Mouse (Mus musculus) MN1 (cell line): ENCODE results near the gene Hgd.

Experiments
- DNase-seq: peaks from one replicate; pipeline ENCODE4 v3.0.0-alpha.2; 2016; ENCODE audit warnings: low spot score

The Hgd gene

DNA sequence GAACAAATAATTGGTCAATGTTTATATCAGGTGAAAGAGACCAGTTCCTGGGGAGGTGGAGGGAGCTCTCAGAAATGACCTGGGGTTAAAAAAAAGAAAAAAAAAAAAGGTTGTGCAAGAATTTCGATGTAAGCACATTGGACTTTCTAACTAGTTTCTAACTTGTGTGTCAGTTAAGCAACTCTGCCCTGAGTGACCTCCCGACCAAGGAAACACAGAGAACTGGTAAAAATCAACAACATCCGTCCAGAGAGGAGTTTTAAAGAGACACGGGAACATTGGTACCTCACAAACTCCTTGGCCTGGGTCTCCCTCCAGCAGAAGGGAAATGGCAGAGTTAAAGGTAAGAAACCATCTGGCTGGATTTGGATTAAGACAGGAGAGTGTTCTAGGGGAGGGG, at the start of gene Hgd:
Hgd (plus strand) TSS at position 160 of the 400 bp plus-strand sequence.
- no peak for DNase-seq

DNA sequence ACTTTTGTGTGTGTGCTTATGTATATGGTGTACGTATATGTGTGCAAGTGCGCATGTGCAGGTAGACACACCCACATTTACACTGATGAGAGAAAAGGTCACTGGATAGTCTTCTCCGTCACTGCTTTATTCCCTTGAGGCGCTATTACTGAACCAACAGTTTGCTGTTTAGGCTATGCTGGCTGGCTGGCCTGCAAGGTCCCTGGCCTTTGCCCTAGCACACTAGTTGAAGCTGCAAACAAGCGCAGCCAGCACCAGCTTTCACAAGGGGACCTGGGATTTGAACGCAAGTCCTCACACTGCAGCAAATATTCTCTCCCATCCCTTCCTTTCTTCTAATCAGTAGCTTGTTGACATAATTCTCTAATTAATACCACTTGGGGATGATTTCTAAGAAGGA, 49.8 kb upstream of the Hgd start:
- no peak for DNase-seq

DNA sequence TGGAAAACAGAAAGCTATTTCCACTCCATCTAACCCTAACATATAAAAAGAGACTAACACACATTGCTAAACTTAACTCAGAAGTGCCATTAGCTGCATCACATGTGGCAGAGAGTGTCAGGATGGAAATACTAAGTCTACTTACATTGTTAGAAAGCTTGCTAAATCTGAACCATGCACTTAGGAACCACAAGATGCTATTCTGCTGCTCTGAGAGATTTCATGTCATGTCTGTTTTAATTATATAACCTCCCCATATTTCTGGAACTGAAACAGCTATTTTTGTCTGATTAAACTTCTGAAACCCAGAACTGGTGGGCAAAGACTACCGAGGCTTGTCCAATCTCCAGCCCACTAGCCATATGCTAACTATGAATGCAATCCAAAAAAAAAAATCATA, 47.9 kb upstream of the Hgd start:
- DNase-seq: no peak

DNA sequence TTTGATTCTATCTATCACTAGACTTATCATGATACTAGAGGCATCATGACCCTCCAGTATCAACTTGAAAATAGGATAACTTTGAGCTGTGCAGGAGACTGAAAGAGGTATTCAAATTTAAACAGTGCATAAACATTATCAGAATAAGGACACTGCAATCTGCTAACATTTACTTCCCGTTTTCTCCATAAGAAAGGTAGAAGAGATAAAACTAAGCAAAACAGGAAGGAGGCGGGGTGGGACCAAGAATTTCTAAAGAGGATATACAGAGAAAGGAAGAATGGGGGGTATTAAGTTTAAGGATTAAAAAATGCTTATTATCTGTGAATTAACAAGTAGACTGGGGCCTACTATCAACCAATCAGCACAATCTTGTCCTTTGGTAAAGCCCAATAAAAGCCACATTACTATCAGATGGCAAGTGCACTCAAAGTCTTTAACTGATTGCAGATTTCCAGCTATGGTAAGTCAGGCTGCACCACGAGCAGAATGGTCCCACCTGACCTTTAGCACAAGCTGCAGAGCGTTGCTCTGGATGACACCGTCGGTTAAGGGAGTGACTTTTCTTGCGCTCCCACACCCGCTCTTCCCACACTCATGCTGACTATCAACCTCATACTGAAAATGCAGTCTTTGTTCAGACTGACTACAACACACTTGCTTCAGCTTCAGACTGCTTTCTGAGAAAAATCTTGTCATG, 46.4 kb upstream of the Hgd start:
- DNase-seq: no peak

DNA sequence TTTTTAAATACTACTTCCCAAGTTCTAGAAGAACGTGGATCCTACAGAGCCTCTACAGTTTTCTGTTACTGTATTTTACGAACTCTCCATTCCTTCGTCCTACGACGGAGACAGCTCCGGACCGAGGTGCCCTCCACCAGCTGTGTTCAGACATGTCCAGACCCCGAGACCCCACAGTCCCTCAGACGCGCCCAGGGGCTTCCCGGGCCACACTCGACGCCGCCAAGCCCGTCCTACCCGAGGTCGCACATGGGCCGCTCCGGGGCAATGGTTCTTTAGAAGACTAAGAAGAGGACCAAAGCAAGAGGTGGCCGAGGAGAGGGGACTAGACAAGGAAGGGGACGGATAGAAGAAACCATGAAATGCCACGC, 40.7 kb upstream of the Hgd start:
- DNase-seq: no peak

DNA sequence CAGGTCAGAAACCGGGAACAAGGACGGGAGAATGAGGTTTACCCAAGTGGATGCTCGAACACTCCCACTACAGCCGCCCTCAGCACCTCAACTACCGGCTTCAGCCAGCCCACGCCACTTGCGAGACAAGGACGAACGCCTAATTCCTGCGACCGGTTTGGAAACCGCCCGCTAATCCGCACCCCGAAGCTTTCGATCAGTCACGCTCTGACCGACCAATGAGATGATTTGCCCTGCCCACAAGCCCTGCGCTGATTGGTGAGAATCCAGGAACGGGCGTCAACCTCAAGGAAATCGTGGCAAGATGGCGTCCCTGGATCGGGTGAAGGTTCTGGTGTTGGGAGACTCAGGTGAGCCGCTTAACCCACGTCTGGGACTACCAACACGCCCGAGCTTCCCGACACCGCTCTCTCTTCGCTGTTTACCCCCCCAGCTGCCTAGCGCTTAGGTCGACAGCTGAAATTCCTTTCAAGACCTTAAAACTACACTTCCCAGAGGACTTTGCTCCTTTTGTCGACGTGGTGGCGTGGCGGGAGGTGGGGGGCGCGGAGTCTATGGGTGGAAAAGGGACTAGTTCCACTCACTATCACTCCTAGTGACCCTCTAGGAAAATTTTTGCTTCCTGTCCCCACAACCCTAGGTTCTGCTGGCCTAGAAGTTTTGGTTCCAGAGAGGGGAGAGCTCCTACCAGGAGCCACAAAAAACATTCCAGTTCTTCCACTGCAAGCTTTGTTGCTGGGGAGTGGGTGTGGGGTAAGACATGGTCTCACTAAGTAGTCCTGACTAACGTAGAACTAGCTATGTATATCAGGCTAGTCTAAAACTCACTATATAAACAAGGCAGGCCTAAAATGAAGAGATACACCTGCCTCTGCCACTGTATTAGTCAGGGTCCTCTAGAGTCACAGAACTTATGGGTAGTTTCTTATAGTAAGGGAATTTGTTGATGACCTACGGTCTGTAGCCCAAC, 40.1 kb upstream of the Hgd start, which contains the start of the genes Gtf2e1 and Rabl3:
Gtf2e1 (minus strand) TSS at position 179 of the 970 bp plus-strand sequence.
Rabl3 (plus strand) TSS at position 275 of the 970 bp plus-strand sequence.
- peak; percentile 97 for DNase-seq

DNA sequence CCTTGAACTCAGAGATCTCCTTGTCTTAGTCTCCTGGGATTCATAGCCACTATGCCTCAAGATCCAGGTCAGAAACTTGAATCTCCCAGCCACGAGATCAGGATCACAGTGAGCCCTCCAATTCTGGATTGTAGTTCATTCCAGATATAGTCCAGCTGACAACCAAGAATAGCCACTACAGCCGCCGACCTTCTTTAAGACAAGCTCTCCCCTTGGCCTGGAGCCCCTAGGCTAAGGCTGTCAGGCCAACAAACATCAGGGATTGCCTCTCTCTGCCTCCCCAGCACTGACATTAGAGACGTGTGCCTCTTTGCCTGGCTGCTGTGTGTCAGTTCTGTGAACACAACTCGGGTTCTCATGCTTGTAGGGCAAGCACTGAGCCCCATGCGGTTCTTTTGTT, 39.2 kb upstream of the Hgd start:
- DNase-seq: no peak

DNA sequence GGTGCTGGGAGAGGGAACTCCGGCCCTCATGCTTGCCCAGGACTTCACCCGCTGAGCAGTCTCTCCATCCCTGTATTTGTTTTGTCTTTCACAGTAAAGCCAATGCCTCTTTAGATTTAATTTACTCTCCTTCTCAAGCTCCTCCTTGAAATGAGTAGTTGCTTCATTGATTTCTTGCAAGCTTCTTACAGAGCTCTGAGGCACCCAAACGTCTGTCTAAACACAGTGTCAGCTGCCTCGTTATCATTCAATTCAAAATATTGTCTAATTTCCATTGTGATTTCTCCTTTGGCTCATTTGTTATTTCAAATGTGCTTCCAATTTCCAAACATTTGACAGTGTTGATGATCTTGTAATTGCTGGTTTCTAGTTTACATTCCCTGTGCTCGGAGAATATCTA, 33.6 kb upstream of the Hgd start:
- no peak for DNase-seq

DNA sequence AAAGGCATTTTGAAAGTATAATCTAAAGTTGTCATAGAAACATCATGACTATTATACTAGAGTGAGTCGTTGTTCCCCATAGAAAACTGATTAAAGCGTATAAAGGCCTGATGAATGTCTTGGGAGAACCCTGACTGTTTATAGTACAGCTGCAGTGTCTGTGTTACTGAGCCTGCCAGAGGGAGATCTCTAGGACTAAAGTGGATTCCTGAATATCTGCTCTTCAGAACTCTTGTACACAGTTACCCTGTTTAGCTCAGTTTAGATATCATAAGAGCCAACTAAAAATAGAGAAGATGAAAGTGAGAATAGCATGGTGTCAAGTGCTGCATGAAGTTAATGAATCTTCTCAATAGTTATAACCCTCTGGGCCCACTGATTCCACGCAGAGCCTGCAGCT, 29.7 kb upstream of the Hgd start:
- DNase-seq: no peak

DNA sequence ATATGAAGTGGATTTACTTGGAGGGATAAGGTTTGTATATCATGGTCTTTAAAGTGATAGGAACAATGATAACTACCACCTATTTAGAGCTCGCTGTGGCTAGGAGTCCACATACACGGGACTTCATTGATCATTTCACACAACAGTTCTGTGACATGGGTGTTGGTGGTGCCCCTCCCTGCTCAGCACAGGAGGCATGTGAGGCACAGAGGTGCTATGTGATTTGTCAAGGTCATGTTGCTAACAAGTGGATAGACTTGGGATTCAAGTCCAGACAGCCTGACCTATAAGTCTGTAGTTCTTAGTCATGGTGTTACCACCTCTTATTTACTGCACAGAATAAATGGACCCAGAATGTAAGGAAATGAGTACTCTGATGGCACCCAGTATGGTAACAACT, 29.0 kb upstream of the Hgd start:
- no peak for DNase-seq

DNA sequence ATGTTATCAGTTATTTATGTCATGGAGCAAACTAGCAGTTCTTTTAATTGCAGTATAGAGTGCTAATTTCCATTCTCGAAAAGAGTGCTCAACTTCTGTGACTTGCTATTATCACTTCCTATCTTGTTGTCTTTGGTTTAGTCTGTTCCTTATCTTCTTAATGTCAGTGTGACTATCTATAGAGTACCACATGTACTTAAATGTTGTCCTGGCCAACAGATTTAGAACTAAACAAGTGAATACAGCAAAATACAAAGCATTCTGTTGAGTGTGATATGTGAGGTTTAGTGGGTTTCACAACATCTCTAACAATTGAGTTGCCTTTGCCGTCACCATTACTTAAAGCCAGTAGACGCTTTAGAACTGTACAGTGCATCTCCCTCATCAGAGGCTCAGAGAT, 27.1 kb upstream of the Hgd start:
- no peak for DNase-seq

DNA sequence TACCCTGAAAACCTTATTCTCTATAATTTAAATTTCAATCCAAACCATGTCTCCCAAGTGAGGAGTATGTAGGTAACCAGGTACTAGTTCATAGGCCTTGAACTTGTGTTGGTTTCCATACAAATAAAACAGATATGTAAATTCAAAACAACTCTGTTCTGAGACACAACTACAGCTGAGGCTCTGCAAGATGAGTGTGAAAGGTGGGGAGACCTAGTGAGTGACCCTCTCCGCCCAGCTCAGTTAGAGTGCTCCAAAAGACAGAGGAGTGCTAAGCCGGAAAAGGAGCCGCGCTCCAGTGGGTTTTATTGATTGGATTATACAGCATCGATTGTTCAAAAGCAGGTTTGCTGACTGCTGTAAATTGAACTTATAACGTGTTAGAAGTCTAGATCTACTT, 17.5 kb upstream of the Hgd start:
- DNase-seq: no peak

DNA sequence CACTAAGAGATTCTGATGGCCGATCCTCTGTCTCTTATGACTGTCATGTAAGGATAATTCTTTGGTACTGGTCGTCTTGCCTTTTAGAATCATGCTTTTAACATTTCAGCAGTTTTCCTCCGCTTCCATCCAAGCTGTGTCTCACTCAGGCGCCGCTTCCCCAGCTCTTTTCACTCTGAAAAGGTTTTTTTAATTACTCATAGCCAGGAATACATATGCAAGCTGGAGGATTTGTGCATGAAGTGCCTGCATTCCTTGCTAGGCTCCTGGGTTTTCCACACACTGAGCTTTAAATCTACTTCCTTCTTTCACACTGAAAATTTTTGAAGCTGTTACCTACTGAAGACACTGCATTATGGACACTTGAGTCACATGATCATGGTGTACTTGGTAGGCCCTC, 17.0 kb upstream of the Hgd start:
- DNase-seq: no peak

DNA sequence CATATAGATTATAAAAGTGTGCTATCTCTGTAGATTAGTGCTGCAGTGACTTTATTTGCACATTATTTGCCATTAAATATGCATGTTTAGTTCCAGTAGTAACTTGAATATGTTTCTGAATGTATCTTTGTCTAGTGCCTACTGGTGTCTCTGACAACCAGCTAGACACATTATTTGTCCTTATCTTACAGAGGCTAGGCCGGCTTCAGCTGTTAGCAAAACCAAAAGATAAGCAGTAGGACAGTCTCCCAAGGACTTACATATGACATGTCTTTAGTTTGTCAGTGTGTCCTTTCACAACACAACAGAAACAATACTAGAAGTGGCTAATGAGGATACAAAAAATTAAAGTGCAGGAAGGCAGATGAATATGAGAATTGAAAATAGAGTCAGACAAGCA, 14.8 kb upstream of the Hgd start:
- no peak for DNase-seq

DNA sequence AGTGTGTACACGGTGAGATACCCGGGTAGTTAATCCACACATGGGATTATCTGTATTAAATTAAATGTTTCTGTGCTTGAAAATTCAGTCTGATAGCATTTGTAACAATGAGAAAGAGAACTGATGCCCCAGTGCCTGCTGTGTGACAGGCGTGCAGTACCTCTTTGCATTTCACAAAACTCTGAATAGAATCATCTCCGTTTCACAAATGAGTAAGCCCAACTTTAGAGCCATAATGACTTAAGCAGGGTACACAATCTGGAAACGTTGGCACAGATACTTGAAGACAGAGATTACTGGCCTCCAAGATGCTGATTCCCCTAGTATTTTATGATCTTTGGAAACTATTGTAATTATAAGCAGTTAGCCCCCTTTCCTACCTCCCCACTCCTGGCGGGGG, 13.8 kb upstream of the Hgd start:
- DNase-seq: no peak

DNA sequence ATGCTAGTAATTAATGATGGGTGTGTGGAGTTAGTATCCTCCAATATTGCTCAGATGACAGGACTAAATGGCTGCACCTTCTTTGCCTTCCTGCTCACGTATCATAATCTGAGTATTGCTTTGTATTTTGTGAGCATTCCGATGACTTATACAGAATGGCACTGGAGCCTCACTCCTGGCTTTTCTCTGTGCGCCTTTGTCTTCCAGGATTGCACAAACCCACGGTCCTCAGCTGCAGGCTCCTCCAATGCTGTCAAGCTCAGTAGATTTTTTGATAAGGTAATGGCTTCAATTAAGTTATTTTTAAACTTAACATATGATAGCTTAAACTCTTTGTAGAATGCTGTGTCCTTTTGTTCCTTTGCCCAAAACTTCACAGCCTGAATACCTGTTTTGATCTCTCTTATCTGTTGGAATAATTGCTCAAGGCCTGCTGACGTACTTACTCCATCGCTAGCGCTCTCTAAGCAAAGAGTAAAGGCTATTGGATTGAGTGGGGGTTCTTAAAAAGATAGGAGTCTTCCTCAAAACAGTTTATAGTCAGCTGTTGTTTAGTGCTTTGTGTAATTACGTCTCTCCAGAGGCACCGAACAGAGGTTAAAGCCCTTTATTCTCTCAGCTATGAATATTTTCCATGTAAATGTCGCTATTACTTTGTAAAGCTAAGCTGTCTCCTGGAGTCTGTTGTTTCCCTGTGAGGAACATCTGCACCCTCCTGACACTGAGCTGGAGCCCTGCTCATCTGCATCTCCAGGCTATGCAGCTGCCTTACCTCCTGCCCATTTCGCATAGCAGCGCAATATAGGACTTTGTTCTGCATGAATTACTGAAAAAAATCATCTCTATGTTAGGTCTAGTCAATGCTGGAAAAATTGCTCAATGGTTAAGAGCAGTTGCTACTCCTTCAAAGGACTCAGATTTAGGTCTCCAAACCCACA, 12.6 kb upstream of the Hgd start:
- no peak for DNase-seq

DNA sequence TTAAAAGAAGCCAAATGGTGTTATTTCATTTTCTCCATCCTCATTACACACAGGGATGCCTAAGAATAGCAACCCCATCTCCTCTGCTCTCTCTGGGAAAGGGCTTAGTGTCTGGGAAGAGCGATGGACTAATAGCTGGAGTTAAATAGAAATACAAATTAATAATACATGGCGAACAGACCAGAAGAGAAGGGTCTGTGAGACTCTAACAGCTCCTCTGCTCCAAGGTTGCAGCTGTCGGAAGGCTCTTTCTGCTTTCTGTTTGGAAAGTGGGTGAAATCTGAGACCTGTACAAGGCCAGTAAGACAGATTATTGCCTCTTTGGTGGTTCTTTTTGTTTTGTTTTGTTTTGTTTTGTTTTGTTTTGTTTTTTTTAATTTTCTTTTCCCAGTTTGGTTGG, 8.4 kb upstream of the Hgd start:
- DNase-seq: no peak

DNA sequence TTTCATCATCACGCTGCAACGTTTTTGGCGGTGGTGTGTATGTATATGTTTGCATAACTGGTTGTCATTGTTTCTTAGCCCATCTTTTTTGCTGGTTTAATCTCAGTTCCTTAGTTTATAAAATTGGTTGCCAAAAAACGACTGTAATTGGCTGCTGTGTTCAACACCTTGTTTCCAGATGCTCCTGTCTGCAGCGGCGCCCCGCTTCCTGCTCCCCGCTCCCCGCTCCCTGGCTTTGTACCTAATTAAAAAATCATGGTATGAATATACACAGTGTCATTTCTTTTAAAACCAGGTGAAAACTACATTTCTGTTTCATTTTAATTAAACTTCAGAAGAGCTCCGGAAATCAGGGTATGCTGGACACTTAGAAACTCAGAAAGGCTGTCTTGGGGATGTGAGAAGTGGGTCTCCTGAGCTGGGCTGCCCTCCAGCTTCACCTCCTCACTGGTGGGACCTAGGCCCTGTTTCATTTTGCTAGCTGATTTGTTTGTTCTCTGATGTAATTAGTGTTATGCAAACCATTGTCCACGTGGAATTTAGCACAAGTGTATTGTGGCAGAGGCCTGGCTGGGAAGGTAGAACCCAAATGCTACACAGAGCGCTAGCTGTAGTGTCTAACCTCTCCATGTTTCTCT, 7.7 kb upstream of the Hgd start:
- no peak for DNase-seq

DNA sequence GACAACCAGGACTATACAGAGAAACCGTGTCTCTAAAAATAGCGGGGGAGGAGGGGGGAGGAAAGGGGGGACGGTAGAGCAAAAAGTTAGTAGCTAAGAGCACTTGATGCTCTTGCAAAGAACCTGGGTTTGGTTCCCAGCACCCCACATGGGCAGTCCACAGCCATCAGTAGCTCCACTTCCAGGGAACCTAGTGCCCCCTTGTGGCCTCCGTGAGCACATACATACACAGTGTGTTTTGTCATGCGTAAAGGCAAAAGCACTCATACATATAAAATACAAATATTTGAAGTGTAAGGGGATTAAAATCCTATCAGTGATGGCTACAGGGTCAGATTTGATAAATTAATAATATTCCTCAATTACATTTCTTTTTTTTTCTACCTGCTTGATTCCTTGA, 6.9 kb upstream of the Hgd start:
- no peak for DNase-seq

DNA sequence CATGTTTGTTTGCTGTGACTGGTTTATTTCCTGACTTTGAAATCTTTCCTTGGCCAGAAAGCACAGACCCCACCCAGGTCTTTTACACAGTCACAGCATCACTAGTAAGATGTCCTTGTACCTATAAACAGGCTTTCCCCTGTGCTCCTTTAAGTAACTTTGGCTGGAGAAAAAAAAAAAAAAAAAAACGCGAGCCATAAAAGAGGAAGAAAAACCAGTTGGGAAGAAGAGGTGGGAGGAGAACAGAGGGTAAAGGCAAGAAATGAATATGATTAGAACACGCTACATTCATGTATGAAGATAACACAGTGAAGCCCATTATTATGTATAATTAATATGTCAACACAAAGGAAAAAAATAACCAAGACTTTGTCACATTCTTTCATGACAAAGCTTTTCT, 4.6 kb upstream of the Hgd start:
- DNase-seq: no peak

DNA sequence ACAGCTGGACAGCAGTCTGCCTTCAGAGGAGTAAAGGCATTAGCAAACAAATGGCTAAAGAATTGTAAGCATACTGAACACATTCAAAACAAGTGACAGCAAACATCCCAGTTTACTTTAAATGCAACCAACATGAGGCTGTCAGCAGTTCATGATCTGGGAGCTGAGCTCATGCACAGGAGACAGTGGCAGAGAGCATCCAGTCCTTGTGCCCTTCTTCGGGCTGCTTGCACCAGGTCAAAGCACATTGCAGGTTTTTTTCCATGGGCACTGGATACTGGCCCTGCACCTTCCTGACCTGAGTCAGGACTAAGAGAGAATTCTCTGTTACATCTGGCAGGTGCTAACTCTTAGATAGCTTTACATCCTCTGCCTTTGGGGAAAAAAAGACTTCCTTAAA, 362 bp upstream of the Hgd start:
- DNase-seq: no peak

DNA sequence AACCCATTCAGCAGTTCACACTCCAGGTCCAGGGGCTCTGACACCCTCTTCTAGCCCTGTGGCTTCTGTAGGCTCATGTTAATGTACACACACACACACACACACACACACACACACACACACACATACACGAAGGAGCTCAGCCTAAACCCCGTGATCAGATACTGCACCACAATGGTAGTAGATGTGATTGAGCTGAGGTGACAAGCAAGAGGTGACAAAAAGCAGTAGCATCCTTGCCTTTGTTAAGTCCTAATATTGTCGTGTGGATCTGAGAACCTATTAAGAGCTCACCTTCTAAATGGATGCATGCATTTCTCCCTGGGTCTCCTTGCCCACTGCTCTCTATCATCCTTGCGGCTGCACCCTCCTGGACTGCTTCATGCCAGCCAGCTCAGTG, 698 bp downstream of the Hgd start:
- no peak for DNase-seq
